17 mouse cellular contexts compared by ENCODE assay signal in genomic region chr2:70336551-70336950, GRCm38 (mm10).
DNase-seq lines count a peak whose midpoint lies in the region; ATAC-seq and TF ChIP-seq lines count a peak whose summit lies in the region.
"Had no signal": no experiment of that assay in that cellular context is flagged by ENCODE, and none has a peak within 500 bp of the region (broad histone marks: within the 10 kb centered on the region; RNA-seq: fewer than 3 reads in every experiment).

No protein-coding gene starts in this region.

- no peak for TF ChIP-seq CTCF in forebrain, postnatal 0 days (IDR thresholded peaks at IDR 0.05; ENCODE audit: low read depth)
- no peak for TF ChIP-seq CTCF in hindbrain, postnatal 0 days (IDR thresholded peaks at IDR 0.05; ENCODE audit: low read depth)

- peaks cover 6% of the 10 kb centered on the region; the same call in 1 of the 2 replicates for H3K4me1 ChIP-seq in forebrain, embryonic 14.5 days (ENCODE audit: control insufficient read depth, insufficient read depth, low read length)
- no peaks in the 10 kb centered on the region for H3K4me1 ChIP-seq in forebrain, postnatal 0 days (ENCODE audit: insufficient read depth)
- H3K4me1 ChIP-seq in hindbrain, postnatal 0 days (ENCODE audit: insufficient read depth, low read length), result peaks cover 9% of the 10 kb centered on the region; the same call in 1 of the 2 replicates
- H3K4me1 ChIP-seq in hindbrain, embryonic 16.5 days (ENCODE audit: control insufficient read depth, insufficient read depth, low read depth, low read length), result 0 out of 2 replicates have a peak, but pooled peaks cover 7% of the 10 kb centered on the region
- peaks cover 40% of the 10 kb centered on the region for H3K4me1 ChIP-seq in lung, embryonic 16.5 days (replicated peaks; ENCODE audit: control insufficient read depth, insufficient read depth, low read length)

- no peaks in the 10 kb centered on the region for H3K27me3 ChIP-seq in forebrain, embryonic 14.5 days (replicated peaks; ENCODE audit: control insufficient read depth, insufficient read depth, low read length)
- H3K27me3 ChIP-seq in forebrain, postnatal 0 days (ENCODE audit: insufficient read depth, low read length), result no peaks in the 10 kb centered on the region
- no peaks in the 10 kb centered on the region for H3K27me3 ChIP-seq in hindbrain, postnatal 0 days (ENCODE audit: insufficient read depth, low read length)
- H3K27me3 ChIP-seq in hindbrain, embryonic 16.5 days (replicated peaks; ENCODE audit: control insufficient read depth, insufficient read depth, low read length), result no peaks in the 10 kb centered on the region
- H3K27me3 ChIP-seq in lung, embryonic 16.5 days (ENCODE audit: control insufficient read depth, insufficient read depth, low read depth, low read length), result no peaks in the 10 kb centered on the region

- H3K4me3 ChIP-seq in forebrain, embryonic 14.5 days (ENCODE audit: low read depth, low read length), result no peak overlapping the region
- H3K4me3 ChIP-seq in forebrain, postnatal 0 days (ENCODE audit: low read depth, low read length), result no peak overlapping the region
- H3K4me3 ChIP-seq in hindbrain, postnatal 0 days (ENCODE audit: low read length), result no peak overlapping the region
- no peak overlapping the region for H3K4me3 ChIP-seq in hindbrain, embryonic 16.5 days (ENCODE audit: low read length)
- no peak overlapping the region for H3K4me3 ChIP-seq in lung, embryonic 16.5 days (ENCODE audit: low read length)
- H3K4me3 ChIP-seq: erythroblast, embryonic 14.5 days; forebrain, embryonic 12.5 days; hindbrain, embryonic 10.5 days had no signal

- H3K9ac ChIP-seq in forebrain, embryonic 14.5 days (ENCODE audit: low read length), result no peak overlapping the region
- no peak overlapping the region for H3K9ac ChIP-seq in forebrain, postnatal 0 days
- no peak overlapping the region for H3K9ac ChIP-seq in hindbrain, postnatal 0 days (replicated peaks; ENCODE audit: low read length)
- no peak overlapping the region for H3K9ac ChIP-seq in hindbrain, embryonic 16.5 days (ENCODE audit: low read depth, low read length)
- H3K9ac ChIP-seq in lung, embryonic 16.5 days (ENCODE audit: low read length), result no peak overlapping the region
- H3K9ac ChIP-seq: forebrain, embryonic 12.5 days; liver, postnatal 0 days had no signal

- ATAC-seq in forebrain, embryonic 14.5 days, result no peak
- ATAC-seq in forebrain, postnatal 0 days, result no peak
- no peak for ATAC-seq in hindbrain, postnatal 0 days
- no peak for ATAC-seq in hindbrain, embryonic 16.5 days
- no peak for ATAC-seq in lung, embryonic 16.5 days (ENCODE audit: low read depth)
- ATAC-seq: CD4-positive, CD25-positive, alpha-beta regulatory T cell, adult 4 months; intestine, postnatal 0 days had no signal

- H3K27ac ChIP-seq in forebrain, embryonic 14.5 days (ENCODE audit: low read depth, low read length), result no peak overlapping the region
- H3K27ac ChIP-seq in forebrain, postnatal 0 days (ENCODE audit: low read depth, low read length), result no peak overlapping the region
- H3K27ac ChIP-seq in hindbrain, postnatal 0 days, result 0 out of 2 replicates have a peak overlapping the region, but pooled peaks have one; percentile 27
- no peak overlapping the region for H3K27ac ChIP-seq in hindbrain, embryonic 16.5 days (ENCODE audit: low read depth, low read length)
- peak overlapping the region; percentile 83 for H3K27ac ChIP-seq in lung, embryonic 16.5 days (ENCODE audit: low read length)
- H3K27ac ChIP-seq: forebrain, embryonic 12.5 days; gastrocnemius, adult 2 months; hindbrain, embryonic 10.5 days had no signal

- WGBS in forebrain, embryonic 14.5 days, result 46% methylated on average over 6 of the region's 6 CpGs
- 42% methylated on average over 6 of the region's 6 CpGs for WGBS in forebrain, postnatal 0 days
- 50% methylated on average over 6 of the region's 6 CpGs for WGBS in hindbrain, postnatal 0 days
- WGBS in hindbrain, embryonic 16.5 days, result 62% methylated on average over 6 of the region's 6 CpGs
- 36% methylated on average over 6 of the region's 6 CpGs for WGBS in lung, embryonic 16.5 days

- H3K36me3 ChIP-seq in forebrain, embryonic 14.5 days (ENCODE audit: control insufficient read depth, insufficient read depth, low read length), result no peaks in the 10 kb centered on the region
- no peaks in the 10 kb centered on the region for H3K36me3 ChIP-seq in forebrain, postnatal 0 days (ENCODE audit: insufficient read depth)
- no peaks in the 10 kb centered on the region for H3K36me3 ChIP-seq in hindbrain, postnatal 0 days (ENCODE audit: insufficient read depth, low read length)
- H3K36me3 ChIP-seq in hindbrain, embryonic 16.5 days (ENCODE audit: control insufficient read depth, insufficient read depth, low read length), result no peaks in the 10 kb centered on the region
- no peaks in the 10 kb centered on the region for H3K36me3 ChIP-seq in lung, embryonic 16.5 days (ENCODE audit: control insufficient read depth, insufficient read depth, low read length)
- H3K36me3 ChIP-seq: forebrain, embryonic 12.5 days; hindbrain, embryonic 10.5 days had no signal

- DNase-seq in forebrain, embryonic 14.5 days (ENCODE audit: low spot score), result peak; percentile 33
- DNase-seq in forebrain, postnatal 0 days, result no peak
- peak; percentile 36 for DNase-seq in hindbrain, postnatal 0 days (ENCODE audit: low spot score)
- no peak for DNase-seq in lung, postnatal 4 days
- no peak for DNase-seq in urinary bladder, postnatal 36 days (ENCODE audit: low spot score in 2 of 2)
- DNase-seq: gastrocnemius, adult 2 months; thymus, adult 2 months; thymus, postnatal 4 days had no signal

- no peaks in the 10 kb centered on the region for H3K9me3 ChIP-seq in forebrain, embryonic 14.5 days (replicated peaks; ENCODE audit: control insufficient read depth, low read length)
- no peaks in the 10 kb centered on the region for H3K9me3 ChIP-seq in forebrain, postnatal 0 days (ENCODE audit: low read length)
- H3K9me3 ChIP-seq in hindbrain, postnatal 0 days (ENCODE audit: low read length), result no peaks in the 10 kb centered on the region
- H3K9me3 ChIP-seq in hindbrain, embryonic 16.5 days (ENCODE audit: control insufficient read depth, low read length), result no peaks in the 10 kb centered on the region
- H3K9me3 ChIP-seq in lung, embryonic 16.5 days (ENCODE audit: control insufficient read depth, low read length), result no peaks in the 10 kb centered on the region
- H3K9me3 ChIP-seq: forebrain, embryonic 12.5 days; hindbrain, embryonic 10.5 days had no signal

- no peak overlapping the region for H3K4me2 ChIP-seq in forebrain, embryonic 14.5 days (ENCODE audit: low read length)
- no peak overlapping the region for H3K4me2 ChIP-seq in forebrain, postnatal 0 days (ENCODE audit: low read depth)
- no peak overlapping the region for H3K4me2 ChIP-seq in hindbrain, postnatal 0 days (ENCODE audit: low read depth, low read length)
- no peak overlapping the region for H3K4me2 ChIP-seq in hindbrain, embryonic 16.5 days (ENCODE audit: low read length)
- peak overlapping the region; percentile 51 for H3K4me2 ChIP-seq in lung, embryonic 16.5 days (ENCODE audit: low read depth, low read length)
- H3K4me2 ChIP-seq: forebrain, embryonic 12.5 days; midbrain, embryonic 11.5 days had no signal

Comparison
In these comparisons a context has a peak if more than half of its experiments do, and no peak if none do; other contexts are left out.
1. DNase-seq: peak in forebrain, embryonic 14.5 days (single experiment) and hindbrain, postnatal 0 days (single experiment); none in forebrain, postnatal 0 days (single experiment), lung, postnatal 4 days (0 of 2) and urinary bladder, postnatal 36 days (0 of 2).
2. H3K27ac ChIP-seq: peak in hindbrain, postnatal 0 days (single experiment) and lung, embryonic 16.5 days (single experiment); none in forebrain, embryonic 14.5 days (single experiment), forebrain, postnatal 0 days (single experiment) and hindbrain, embryonic 16.5 days (single experiment).